Mouse (Mus musculus) G1E (cell line): ENCODE data around the gene Tufm. TPM values are rescaled to one million over a fixed set of nuclear protein-coding genes. Genes with fewer than 3 reads are reported as not detected.
A peak's percentile ranks its signal among the peaks of the same experiment; 100 is the strongest.

Experiments
- ATAC-seq: 2 replicates; pipeline ENCODE4 v1.8.0; 2016; ENCODE audit warnings: mild to moderate bottlenecking; ENCODE audit not compliant: insufficient number of reproducible peaks, poor library complexity, low FRiP score, severe bottlenecking; ENCODE audit errors: extremely low read depth
- DNase-seq: peaks from one replicate; pipeline ENCODE4 v3.0.0; 2012; ENCODE audit warnings: low spot score
- H3K27me3 ChIP-seq: 2 replicates; pipeline ENCODE4 v1.6.1; 2012; ENCODE audit warnings: mild to moderate bottlenecking, low read length, inconsistent platforms; ENCODE audit not compliant: insufficient read depth
- H3K36me3 ChIP-seq: replicated peaks from 2 replicates; pipeline ENCODE3; 2012; ENCODE audit warnings: mild to moderate bottlenecking, inconsistent platforms
- H3K4me1 ChIP-seq: 2 replicates; pipeline ENCODE4 v1.6.1; 2012; ENCODE audit warnings: low read depth, low read length, inconsistent platforms, mixed read lengths; ENCODE audit not compliant: insufficient read depth
- H3K4me3 ChIP-seq: 2 replicates; pipeline ENCODE4 v1.5.1; 2012; ENCODE audit warnings: low read depth, mild to moderate bottlenecking, inconsistent platforms, low read length, moderate library complexity, mixed read lengths
- H3K9me3 ChIP-seq: replicated peaks from 2 replicates; pipeline ENCODE4 v1.6.1; 2012; ENCODE audit warnings: inconsistent platforms
- CTCF ChIP-seq: IDR thresholded peaks from 2 replicates; pipeline ENCODE4 v1.5.1; 2012; ENCODE audit warnings: low read depth, low read length, inconsistent platforms, mixed read lengths
- GATA1 ChIP-seq: IDR thresholded peaks from 2 replicates; pipeline ENCODE4 v1.6.1; 2012; ENCODE audit warnings: borderline replicate concordance, low read length, inconsistent platforms, mixed read lengths
- GATA2 ChIP-seq: IDR thresholded peaks from 2 replicates; pipeline ENCODE4 v1.6.1; 2012; ENCODE audit warnings: low read depth, low read length, inconsistent platforms, borderline replicate concordance
- POLR2AphosphoS5 ChIP-seq: IDR thresholded peaks from 2 replicates; pipeline ENCODE4 v1.6.1; 2012; ENCODE audit warnings: low read depth, low read length, inconsistent platforms; ENCODE audit not compliant: insufficient replicate concordance
- TAL1 ChIP-seq: conservative IDR thresholded peaks from 2 replicates; pipeline ENCODE4 v1.6.1; 2012; ENCODE audit warnings: low read depth, low read length, inconsistent platforms, mixed read lengths
- polyA plus RNA-seq: library from polyadenylated mRNA; stranded (reverse); fragments of >175 nt; gene quantifications from 2 replicates; pipeline ENCODE4 v1.2.3, GENCODE M21; 2012
- total RNA-seq, 2 experiments: library from RNA; stranded (forward) in 1 of 2; stranded (reverse) in 1 of 2; fragments of 200-1000 nt in 1 of 2; fragments of >200 nt in 1 of 2; fragmentation: Nextera tagmentation in 1 of 2; gene quantifications; 2 replicates each; pipeline ENCODE4 v1.2.3; 2014 to 2017

Tufm gene
- total RNA-seq (2014; fragmentation: Nextera tagmentation) (89.3 and 123 TPM in 2 replicates), total RNA-seq (2017) (80.3 and 81.9 TPM in 2 replicates), polyA plus RNA-seq (59.4 and 126 TPM in 2 replicates)

- Histone ChIP-seq H3K4me3 (peak within 1 kb of the TSS; percentile 81), H3K27me3 (no peaks in the 10 kb centered on the region), H3K36me3 (peaks cover 38% of the 10 kb centered on the region), H3K4me1 (peaks cover 51% of the 10 kb centered on the region), H3K9me3 (no peaks in the 10 kb centered on the region)
- TF ChIP-seq CTCF (no peak), TAL1 (no peak), GATA1 (no peak), GATA2 (no peak), POLR2AphosphoS5 (no peak)
- DNase-seq = peak; percentile 90
- ATAC-seq = peak; percentile 90
Observed at GRCm38 (mm10) chr7:126487052-126487483, at the start of gene Tufm. TSS of gene Tufm (plus strand) at chr7:126487361.

- ATAC-seq = no peak
- Histone ChIP-seq H3K4me1 (no peaks in the 10 kb centered on the region), H3K27me3 (no peaks in the 10 kb centered on the region), H3K9me3 (no peaks in the 10 kb centered on the region), H3K4me3 (no peak overlapping the region), H3K36me3 (peaks cover 68% of the 10 kb centered on the region)
- no peak for DNase-seq
- no peak for TF ChIP-seq GATA1
- TF ChIP-seq POLR2AphosphoS5 = no peak
- no peak for TF ChIP-seq TAL1
- no peak for TF ChIP-seq CTCF
- no peak for TF ChIP-seq GATA2
Observed at GRCm38 (mm10) chr7:126440134-126440533, 47.0 kb upstream of the Tufm start.

DNA sequence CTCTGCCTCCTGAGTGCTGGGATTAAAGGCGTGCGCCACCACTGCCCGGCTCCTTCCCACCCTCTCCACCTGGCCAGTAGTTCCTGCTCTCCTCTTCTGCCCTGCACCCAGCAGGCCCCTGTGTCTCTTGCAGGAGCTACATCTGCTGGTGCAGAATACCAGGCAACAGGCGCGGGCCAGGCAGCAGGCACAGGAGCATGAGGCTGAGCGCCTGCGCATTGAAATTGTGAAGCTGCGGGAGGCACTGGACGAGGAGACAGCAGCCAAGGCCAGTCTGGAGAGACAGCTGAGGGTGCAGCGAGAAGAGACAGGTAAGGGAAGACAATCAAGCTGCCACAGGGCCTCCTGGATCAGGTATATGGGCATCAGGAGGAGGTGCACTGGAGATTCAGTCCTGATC lies 43.2 kb upstream of the Tufm start:
- Histone ChIP-seq H3K4me3 (no peak overlapping the region), H3K9me3 (no peaks in the 10 kb centered on the region), H3K4me1 (no peaks in the 10 kb centered on the region), H3K36me3 (peaks cover 72% of the 10 kb centered on the region), H3K27me3 (no peaks in the 10 kb centered on the region)
- ATAC-seq = no peak
- TF ChIP-seq CTCF (no peak), POLR2AphosphoS5 (no peak), GATA1 (no peak)
- no peak for DNase-seq

DNA sequence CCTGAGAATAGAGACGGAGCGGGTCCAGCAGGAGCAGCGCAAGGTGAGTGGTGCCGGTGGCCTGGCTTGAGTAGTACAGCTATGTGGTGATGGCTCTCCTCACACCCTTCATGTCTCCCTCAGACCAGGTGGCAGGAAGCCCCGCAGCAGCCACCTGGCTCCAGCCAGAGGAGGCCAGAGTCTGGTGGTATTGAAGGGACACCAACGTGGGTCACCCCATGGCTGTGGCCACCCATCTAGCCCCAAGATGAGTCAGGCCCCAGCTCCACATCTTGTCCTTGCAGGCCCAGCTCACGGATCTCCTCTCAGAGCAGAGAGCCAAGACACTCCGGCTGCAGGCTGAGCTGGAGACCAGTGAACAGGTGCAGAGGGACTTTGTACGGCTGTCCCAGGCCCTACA lies 42.6 kb upstream of the Tufm start:
- DNase-seq = no peak
- no peak for ATAC-seq
- TF ChIP-seq GATA1 (no peak), POLR2AphosphoS5 (no peak), TAL1 (no peak), GATA2 (no peak), CTCF (no peak)
- Histone ChIP-seq H3K4me3 (no peak overlapping the region), H3K9me3 (no peaks in the 10 kb centered on the region), H3K4me1 (no peaks in the 10 kb centered on the region), H3K36me3 (peaks cover 69% of the 10 kb centered on the region), H3K27me3 (no peaks in the 10 kb centered on the region)

GRCm38 (mm10) chr7:126445104-126445815 lies 41.9 kb upstream of the Tufm start:
- no peaks in the 10 kb centered on the region for H3K4me1 ChIP-seq
- H3K9me3 ChIP-seq = no peaks in the 10 kb centered on the region
- peaks cover 63% of the 10 kb centered on the region for H3K36me3 ChIP-seq
- no peak for ATAC-seq
- TF ChIP-seq POLR2AphosphoS5 = no peak
- H3K4me3 ChIP-seq = no peak overlapping the region
- DNase-seq = no peak
- peaks cover 4% of the 10 kb centered on the region; the same call in 1 of the 2 replicates for H3K27me3 ChIP-seq

DNA sequence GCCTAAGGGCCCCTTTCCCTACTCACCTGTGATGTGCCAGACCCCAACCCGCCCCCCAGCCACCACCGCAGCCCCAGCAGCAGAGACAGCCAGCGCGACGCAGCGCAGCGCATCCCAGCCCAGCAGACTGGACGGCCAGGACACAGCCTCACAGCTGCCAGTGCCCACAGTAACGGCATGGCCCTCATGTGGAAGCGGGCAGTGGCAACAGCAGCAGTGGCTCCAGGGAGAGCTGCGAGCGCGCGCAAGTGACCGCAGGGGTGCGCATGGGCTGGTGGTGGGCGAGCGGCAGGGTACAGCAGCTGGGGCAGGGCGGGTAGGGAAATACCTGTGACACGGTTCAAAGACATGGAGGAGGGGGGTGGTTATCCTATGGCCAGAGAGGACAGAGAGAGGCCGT lies 40.9 kb upstream of the Tufm start:
- no peak overlapping the region for H3K4me3 ChIP-seq
- no peak for TF ChIP-seq CTCF
- no peak for TF ChIP-seq POLR2AphosphoS5
- TF ChIP-seq TAL1 = no peak
- no peak for TF ChIP-seq GATA2
- TF ChIP-seq GATA1 = no peak
- peaks cover 58% of the 10 kb centered on the region for H3K36me3 ChIP-seq
- H3K9me3 ChIP-seq = no peaks in the 10 kb centered on the region
- H3K27me3 ChIP-seq = peaks cover 4% of the 10 kb centered on the region; the same call in 1 of the 2 replicates
- DNase-seq (no peak), ATAC-seq (no peak)
- no peaks in the 10 kb centered on the region for H3K4me1 ChIP-seq

DNA sequence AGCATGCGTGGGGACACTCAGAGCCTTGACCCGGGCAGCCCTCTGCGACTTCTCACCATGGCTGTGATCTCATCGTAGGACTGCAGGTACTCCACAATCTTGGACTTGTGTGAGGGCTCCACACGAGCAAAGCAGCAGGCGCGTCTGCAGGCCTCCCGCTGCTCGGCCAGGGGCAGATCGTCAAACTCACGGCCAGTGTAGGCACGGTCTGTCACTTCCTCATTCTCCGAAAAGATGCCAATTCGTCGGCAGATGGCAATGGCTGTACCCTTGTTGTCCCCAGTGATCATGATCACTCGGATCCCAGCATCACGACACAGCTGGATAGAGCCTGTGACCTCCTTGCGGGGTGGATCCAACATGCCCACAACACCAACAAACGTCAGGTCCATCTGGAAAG lies 38.7 kb upstream of the Tufm start:
- peaks cover 18% of the 10 kb centered on the region for H3K27me3 ChIP-seq
- H3K4me1 ChIP-seq = no peaks in the 10 kb centered on the region
- ATAC-seq = no peak
- no peak overlapping the region for H3K4me3 ChIP-seq
- peaks cover 43% of the 10 kb centered on the region for H3K36me3 ChIP-seq
- DNase-seq = no peak
- TF ChIP-seq CTCF = no peak
- TF ChIP-seq POLR2AphosphoS5 = no peak
- no peak for TF ChIP-seq GATA1
- TF ChIP-seq TAL1 = no peak
- TF ChIP-seq GATA2 = no peak
- H3K9me3 ChIP-seq = no peaks in the 10 kb centered on the region
